Mouse (Mus musculus): ENCODE measurements around the gene Tab2.

Tab2 gene

GRCm38 (mm10) chr10:7956228-7957001 is at the start of gene Tab2:
TSS of gene Tab2 (minus strand) at chr10:7956230.
- DNase-seq = peak; percentile 91

GRCm38 (mm10) chr10:7992258-7992919 is 36.4 kb upstream of the Tab2 start:
- peak; percentile 10 for DNase-seq

GRCm38 (mm10) chr10:7991596-7991995 is 35.6 kb upstream of the Tab2 start:
- DNase-seq = no peak

- DNase-seq = no peak
Measured at GRCm38 (mm10) chr10:7987521-7987920, 31.5 kb upstream of the Tab2 start.

- no peak for DNase-seq
Measured at GRCm38 (mm10) chr10:7976462-7976861, 20.4 kb upstream of the Tab2 start.

GRCm38 (mm10) chr10:7968747-7969280 is 12.8 kb upstream of the Tab2 start:
- DNase-seq = no peak

- DNase-seq = no peak
Measured at GRCm38 (mm10) chr10:7967096-7967495, 11.1 kb upstream of the Tab2 start.

GRCm38 (mm10) chr10:7959073-7959472 is 3.0 kb upstream of the Tab2 start:
- peak; percentile 26 for DNase-seq

GRCm38 (mm10) chr10:7955634-7956121 is 352 bp downstream of the Tab2 start:
- DNase-seq = peak; percentile 42

GRCm38 (mm10) chr10:7954989-7955633 is 919 bp downstream of the Tab2 start:
- DNase-seq = peak; percentile 22

- no peak for DNase-seq
Measured at GRCm38 (mm10) chr10:7954627-7954988, 1.4 kb downstream of the Tab2 start.

GRCm38 (mm10) chr10:7943006-7943405 is 13.0 kb downstream of the Tab2 start:
- no peak for DNase-seq

- DNase-seq = no peak
Measured at GRCm38 (mm10) chr10:7936556-7937192, 19.4 kb downstream of the Tab2 start.

GRCm38 (mm10) chr10:7932958-7933357 is 23.1 kb downstream of the Tab2 start:
- DNase-seq = no peak

GRCm38 (mm10) chr10:7928996-7929395 is 27.0 kb downstream of the Tab2 start:
- DNase-seq = peak; percentile 37

- no peak for DNase-seq
Measured at GRCm38 (mm10) chr10:7925481-7925880, 30.5 kb downstream of the Tab2 start.

- no peak for DNase-seq
Measured at GRCm38 (mm10) chr10:7923433-7923832, 32.6 kb downstream of the Tab2 start.

- peak; percentile 34 for DNase-seq
Measured at GRCm38 (mm10) chr10:7911268-7911667, 44.8 kb downstream of the Tab2 start.

GRCm38 (mm10) chr10:7907151-7907550 is 48.9 kb downstream of the Tab2 start:
- DNase-seq = no peak

- peak; percentile 0 for DNase-seq
Measured at GRCm38 (mm10) chr10:7904157-7904556, 51.9 kb downstream of the Tab2 start.

GRCm38 (mm10) chr10:7900719-7901627 is 55.1 kb downstream of the Tab2 start:
- DNase-seq = peak; percentile 70
